Mouse (Mus musculus): Measurements from ENCODE around the gene Gm49601. TPM values are rescaled to one million over a fixed set of nuclear protein-coding genes. Genes with fewer than 3 reads are reported as not detected.

The Gm49601 gene
- polyA plus RNA-seq, 1 experiment, result not detected

GRCm38 (mm10) chr16:18622019-18622418 is 4.2 kb downstream of the Gm49601 start, which contains the start of gene Gp1bb:
Gene Gp1bb (minus strand): TSS chr16:18622403.
- TF ChIP-seq GATA1 (IDR thresholded peaks at IDR 0.05; ENCODE audit: low read length), result no peak

GRCm38 (mm10) chr16:18621362-18622001 is 4.7 kb downstream of the Gm49601 start:
- no peak for TF ChIP-seq GATA1 (IDR thresholded peaks at IDR 0.05; ENCODE audit: low read length)

GRCm38 (mm10) chr16:18620601-18621361 is 5.4 kb downstream of the Gm49601 start:
- no peak for TF ChIP-seq GATA1 (IDR thresholded peaks at IDR 0.05; ENCODE audit: low read length)

GRCm38 (mm10) chr16:18620201-18620600 is 6.0 kb downstream of the Gm49601 start:
- TF ChIP-seq GATA1 (IDR thresholded peaks at IDR 0.05; ENCODE audit: low read length), result no peak

- no peak for TF ChIP-seq GATA1 (IDR thresholded peaks at IDR 0.05; ENCODE audit: low read length)
Measured at GRCm38 (mm10) chr16:18619110-18619509, 7.1 kb downstream of the Gm49601 start.

- TF ChIP-seq GATA1 (IDR thresholded peaks at IDR 0.05; ENCODE audit: low read length), result no peak
Measured at GRCm38 (mm10) chr16:18618297-18618696, 7.9 kb downstream of the Gm49601 start.

GRCm38 (mm10) chr16:18617370-18618065 is 8.7 kb downstream of the Gm49601 start:
- TF ChIP-seq GATA1 (IDR thresholded peaks at IDR 0.05; ENCODE audit: low read length), result no peak

GRCm38 (mm10) chr16:18613301-18613700 is 12.9 kb downstream of the Gm49601 start:
- TF ChIP-seq GATA1 (IDR thresholded peaks at IDR 0.05; ENCODE audit: low read length), result no peak

- no peak for TF ChIP-seq GATA1 (IDR thresholded peaks at IDR 0.05; ENCODE audit: low read length)
Measured at GRCm38 (mm10) chr16:18611752-18612151, 14.5 kb downstream of the Gm49601 start.

GRCm38 (mm10) chr16:18609099-18609498 is 17.1 kb downstream of the Gm49601 start:
- no peak for TF ChIP-seq GATA1 (IDR thresholded peaks at IDR 0.05; ENCODE audit: low read length)

- TF ChIP-seq GATA1 (IDR thresholded peaks at IDR 0.05; ENCODE audit: low read length), result no peak
Measured at GRCm38 (mm10) chr16:18608226-18608625, 18.0 kb downstream of the Gm49601 start.

- no peak for TF ChIP-seq GATA1 (IDR thresholded peaks at IDR 0.05; ENCODE audit: low read length)
Measured at GRCm38 (mm10) chr16:18605705-18606104, 20.5 kb downstream of the Gm49601 start.

GRCm38 (mm10) chr16:18604267-18604701 is 21.9 kb downstream of the Gm49601 start:
- TF ChIP-seq GATA1 (IDR thresholded peaks at IDR 0.05; ENCODE audit: low read length), result no peak

GRCm38 (mm10) chr16:18601447-18601846 is 24.8 kb downstream of the Gm49601 start:
- no peak for TF ChIP-seq GATA1 (IDR thresholded peaks at IDR 0.05; ENCODE audit: low read length)

GRCm38 (mm10) chr16:18598006-18598405 is 28.2 kb downstream of the Gm49601 start:
- TF ChIP-seq GATA1 (IDR thresholded peaks at IDR 0.05; ENCODE audit: low read length), result no peak

GRCm38 (mm10) chr16:18596255-18596654 is 30.0 kb downstream of the Gm49601 start:
- no peak for TF ChIP-seq GATA1 (IDR thresholded peaks at IDR 0.05; ENCODE audit: low read length)

Measured in G1E-ER4 (cell line).